Mouse (Mus musculus) liver, adult 2 months (tissue): ENCODE data around the gene Dchs2.

Experiments
- CTCF ChIP-seq: fragments of 200-500 bp; IDR thresholded peaks from 2 replicates; pipeline ENCODE4 v1.5.1; 2011; ENCODE audit warnings: low read depth, low read length, control low read depth
- POLR2A ChIP-seq: fragments of 200-500 bp; IDR thresholded peaks from 2 replicates; pipeline ENCODE4 v1.6.1; 2011; ENCODE audit warnings: low read length, control low read depth; ENCODE audit not compliant: insufficient read depth; ENCODE audit errors: extremely low read depth

GRCm38 (mm10) chr3:83235061-83235460 lies 107.3 kb downstream of the Dchs2 start:
- TF ChIP-seq CTCF (no peak), POLR2A (no peak)
